Mouse (Mus musculus) neural tube, embryonic 12.5 days (tissue): ENCODE data around the gene Kif16b. TPM values are rescaled to one million over a fixed set of nuclear protein-coding genes. Genes with fewer than 3 reads are reported as not detected.

Experiments
- ATAC-seq: fragments of 200-750 bp; cut with Nextera tagmentation; 2 replicates; pipeline ENCODE4 v1.8.0; 2017; ENCODE audit warnings: low read depth, mild to moderate bottlenecking, moderate TSS enrichment, moderate library complexity; ENCODE audit not compliant: low FRiP score
- H3K27ac ChIP-seq: fragments of 300-500 bp; sonication (generic); 2 replicates; pipeline ENCODE4 v1.5.1; 2016
- H3K27me3 ChIP-seq: fragments of 300-500 bp; sonication (generic); replicated peaks from 2 replicates; pipeline ENCODE4 v1.6.1; 2016; ENCODE audit warnings: mild to moderate bottlenecking
- H3K36me3 ChIP-seq: fragments of 300-500 bp; sonication (generic); 2 replicates; pipeline ENCODE4 v1.6.1; 2016; ENCODE audit warnings: mild to moderate bottlenecking
- H3K4me1 ChIP-seq: fragments of 300-500 bp; sonication (generic); 2 replicates; pipeline ENCODE4 v1.6.1; 2016
- H3K4me2 ChIP-seq: fragments of 300-500 bp; sonication (generic); replicated peaks from 2 replicates; pipeline ENCODE4 v1.6.1; 2016; ENCODE audit warnings: mild to moderate bottlenecking
- H3K4me3 ChIP-seq: fragments of 300-500 bp; sonication (generic); 2 replicates; pipeline ENCODE4 v1.5.1; 2016
- H3K9ac ChIP-seq: fragments of 300-500 bp; sonication (generic); 2 replicates; pipeline ENCODE4 v1.6.1; 2016; ENCODE audit warnings: mild to moderate bottlenecking
- H3K9me3 ChIP-seq: fragments of 300-500 bp; sonication (generic); 2 replicates; pipeline ENCODE4 v1.6.1; 2016; ENCODE audit warnings: mild to moderate bottlenecking
- WGBS: fragments of 180-500 bp; shearing (Covaris S2); methylation state at CpG from one replicate; pipeline ENCODE4 v1.1.7; 2016; 5-methylcytosine and 5-hydroxymethylcytosine counted together
- polyA plus RNA-seq: library from polyadenylated mRNA; unstranded; fragments of >200 nt; fragmentation: Nextera tagmentation; extraction: Ambion mirVana; gene quantifications from 2 replicates; pipeline ENCODE4 v1.2.1, GENCODE M21; 2016

The Kif16b gene
- polyA plus RNA-seq, 1 experiment from 2014 or later, result 6.2 TPM

DNA sequence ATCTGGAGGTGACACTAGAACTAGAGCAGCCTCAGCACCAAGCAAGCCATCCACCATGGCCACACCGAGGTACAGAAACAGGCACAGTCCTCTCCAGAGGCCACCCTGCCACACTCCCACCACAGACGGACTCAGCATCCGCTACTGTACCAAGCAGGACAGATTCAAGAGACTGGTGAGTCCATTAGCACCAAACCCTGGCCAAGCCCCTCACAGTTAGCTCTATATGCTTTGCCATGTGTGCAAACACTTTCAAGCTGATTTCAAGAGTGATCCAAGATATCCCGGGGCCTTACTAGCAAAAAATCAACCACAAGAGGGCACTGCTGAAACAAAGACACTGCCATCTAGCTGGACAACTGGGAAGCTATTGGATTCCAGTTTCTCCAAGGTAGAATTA is 41.9 kb downstream of the Kif16b start:
- Histone ChIP-seq H3K4me1 (no peaks in the 10 kb centered on the region), H3K27ac (no peak overlapping the region), H3K9ac (no peak overlapping the region), H3K4me2 (no peak overlapping the region), H3K4me3 (no peak overlapping the region), H3K9me3 (no peaks in the 10 kb centered on the region), H3K36me3 (no peaks in the 10 kb centered on the region), H3K27me3 (no peaks in the 10 kb centered on the region)
- 0 out of 2 replicates have a peak, but pooled peaks have one; percentile 17 for ATAC-seq
- 67% methylated on average over 4 of the region's 4 CpGs for WGBS

DNA sequence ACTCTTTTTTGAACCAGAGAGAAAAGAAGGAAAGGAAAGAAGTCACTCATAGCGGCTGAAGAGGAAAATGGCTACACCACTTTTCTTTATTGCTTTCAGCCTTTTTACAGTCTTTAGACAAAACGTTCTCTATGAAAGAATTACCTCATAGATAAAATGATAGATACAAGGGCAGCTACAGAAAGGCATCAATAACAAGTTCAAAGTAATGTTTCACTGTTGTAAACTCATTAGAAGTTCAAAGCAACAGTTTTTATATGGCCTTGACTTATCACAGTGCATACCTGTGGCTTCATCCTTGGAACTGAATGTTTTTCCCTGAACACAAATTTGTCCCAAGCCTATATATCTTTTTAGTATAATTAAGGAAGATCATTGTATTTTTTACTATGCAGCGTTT is 62.6 kb downstream of the Kif16b start:
- Histone ChIP-seq H3K36me3 (no peaks in the 10 kb centered on the region), H3K4me2 (no peak overlapping the region), H3K27me3 (no peaks in the 10 kb centered on the region), H3K9me3 (no peaks in the 10 kb centered on the region), H3K4me1 (no peaks in the 10 kb centered on the region), H3K27ac (no peak overlapping the region), H3K9ac (no peak overlapping the region), H3K4me3 (no peak overlapping the region)
- WGBS, result 76% methylated on average over 3 of the region's 3 CpGs
- no peak for ATAC-seq

- Histone ChIP-seq H3K4me3 (no peak overlapping the region), H3K36me3 (no peaks in the 10 kb centered on the region), H3K9ac (no peak overlapping the region), H3K27ac (no peak overlapping the region), H3K4me2 (no peak overlapping the region), H3K9me3 (no peaks in the 10 kb centered on the region), H3K4me1 (0 out of 2 replicates have a peak, but pooled peaks cover under 1% of the 10 kb centered on the region), H3K27me3 (no peaks in the 10 kb centered on the region)
- ATAC-seq, result no peak
- WGBS, result 67% methylated on average over 1 of the region's 1 CpGs
Measured at GRCm38 (mm10) chr2:142838118-142838517, 63.2 kb downstream of the Kif16b start.

DNA sequence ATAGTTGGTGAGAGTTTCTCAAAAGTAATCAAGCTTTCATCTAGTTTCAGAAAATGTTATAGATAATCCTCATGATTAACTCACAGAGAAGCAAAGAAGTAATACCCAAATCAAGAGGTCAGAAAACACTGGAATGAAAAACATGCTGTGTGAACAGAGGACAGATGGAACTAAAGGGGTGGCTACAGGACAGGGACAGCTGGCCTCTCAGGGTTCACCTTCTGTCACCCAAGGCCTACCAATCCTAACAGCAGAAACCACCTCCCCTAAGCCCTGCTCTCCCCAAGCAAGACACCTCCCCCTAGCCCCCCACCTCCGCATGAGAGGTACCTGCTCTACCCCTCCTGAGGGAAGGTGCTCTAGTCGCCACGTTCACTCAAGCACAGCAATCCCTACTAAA is 66.6 kb downstream of the Kif16b start:
- no peak for ATAC-seq
- no peaks in the 10 kb centered on the region for H3K9me3 ChIP-seq
- no peaks in the 10 kb centered on the region for H3K27me3 ChIP-seq
- no peaks in the 10 kb centered on the region for H3K36me3 ChIP-seq
- H3K27ac ChIP-seq, result no peak overlapping the region
- H3K9ac ChIP-seq, result no peak overlapping the region
- WGBS, result 77% methylated on average over 3 of the region's 3 CpGs
- no peak overlapping the region for H3K4me3 ChIP-seq
- peaks cover 7% of the 10 kb centered on the region; the same call in 1 of the 2 replicates for H3K4me1 ChIP-seq
- H3K4me2 ChIP-seq, result no peak overlapping the region

DNA sequence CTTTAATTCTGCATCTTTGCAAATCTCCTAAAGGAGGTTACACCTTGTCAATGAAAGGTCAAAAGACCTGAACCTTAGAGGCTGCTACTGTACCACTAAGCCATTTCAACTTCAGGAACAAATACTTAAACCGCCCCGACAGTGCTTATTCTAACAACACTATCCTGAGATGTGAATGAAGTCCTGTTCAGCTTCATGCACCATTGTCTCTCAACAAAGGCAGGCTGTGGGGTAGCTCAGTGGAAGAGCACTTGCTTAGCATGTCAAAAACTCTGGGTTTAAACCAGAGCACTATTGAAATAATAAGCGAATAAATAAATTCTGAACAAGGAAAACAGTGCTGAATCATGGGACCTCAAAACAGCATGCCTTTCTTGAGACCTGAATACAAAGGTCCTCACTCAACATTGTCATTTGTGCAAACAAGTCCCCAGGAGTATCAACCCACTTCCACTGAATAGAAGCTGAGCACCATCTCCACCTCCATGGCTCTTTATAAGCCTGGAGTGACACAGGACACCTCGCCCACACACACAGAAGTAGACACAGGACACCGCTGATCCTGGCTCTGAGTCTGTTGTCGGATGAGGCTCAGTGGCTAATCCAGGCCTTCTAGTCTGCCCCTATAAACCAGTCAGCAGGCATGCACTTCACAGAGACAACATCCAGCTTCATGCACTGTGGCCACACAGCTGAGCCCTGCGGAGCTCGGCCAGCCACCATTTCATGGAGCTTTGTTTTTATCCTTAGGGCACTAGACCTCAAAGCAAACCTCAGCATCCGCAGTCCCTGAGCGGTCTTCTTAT is 68.5 kb downstream of the Kif16b start:
- Histone ChIP-seq H3K36me3 (no peaks in the 10 kb centered on the region), H3K4me1 (peaks cover 7% of the 10 kb centered on the region; the same call in 1 of the 2 replicates), H3K27me3 (no peaks in the 10 kb centered on the region), H3K4me3 (no peak overlapping the region), H3K27ac (no peak overlapping the region), H3K9me3 (no peaks in the 10 kb centered on the region), H3K9ac (no peak overlapping the region), H3K4me2 (no peak overlapping the region)
- WGBS, result 55% methylated on average over 10 of the region's 10 CpGs
- no peak for ATAC-seq

GRCm38 (mm10) chr2:142813033-142813432 is 88.3 kb downstream of the Kif16b start:
- Histone ChIP-seq H3K9ac (no peak overlapping the region), H3K36me3 (no peaks in the 10 kb centered on the region), H3K4me1 (no peaks in the 10 kb centered on the region; the same call in 1 of the 2 replicates), H3K4me2 (no peak overlapping the region), H3K9me3 (no peaks in the 10 kb centered on the region), H3K4me3 (no peak overlapping the region), H3K27me3 (no peaks in the 10 kb centered on the region), H3K27ac (no peak overlapping the region)
- peak; percentile 70 for ATAC-seq
- WGBS, result 40% methylated on average over 2 of the region's 2 CpGs

- WGBS, result 97% methylated on average over 1 of the region's 1 CpGs
- Histone ChIP-seq H3K4me1 (no peaks in the 10 kb centered on the region), H3K4me2 (no peak overlapping the region), H3K27me3 (no peaks in the 10 kb centered on the region), H3K36me3 (no peaks in the 10 kb centered on the region), H3K9ac (no peak overlapping the region), H3K4me3 (no peak overlapping the region), H3K9me3 (no peaks in the 10 kb centered on the region), H3K27ac (no peak overlapping the region)
- no peak for ATAC-seq
Measured at GRCm38 (mm10) chr2:142803760-142804448, 97.4 kb downstream of the Kif16b start.

- Histone ChIP-seq H3K4me3 (no peak overlapping the region), H3K27me3 (no peaks in the 10 kb centered on the region), H3K4me2 (no peak overlapping the region), H3K9ac (no peak overlapping the region), H3K4me1 (no peaks in the 10 kb centered on the region), H3K36me3 (no peaks in the 10 kb centered on the region), H3K27ac (no peak overlapping the region), H3K9me3 (no peaks in the 10 kb centered on the region)
- no peak for ATAC-seq
- 72% methylated on average over 6 of the region's 6 CpGs for WGBS
Measured at GRCm38 (mm10) chr2:142797310-142797709, 104.0 kb downstream of the Kif16b start.

GRCm38 (mm10) chr2:142775358-142775757 is 126.0 kb downstream of the Kif16b start:
- WGBS, result 84% methylated on average over 1 of the region's 1 CpGs

DNA sequence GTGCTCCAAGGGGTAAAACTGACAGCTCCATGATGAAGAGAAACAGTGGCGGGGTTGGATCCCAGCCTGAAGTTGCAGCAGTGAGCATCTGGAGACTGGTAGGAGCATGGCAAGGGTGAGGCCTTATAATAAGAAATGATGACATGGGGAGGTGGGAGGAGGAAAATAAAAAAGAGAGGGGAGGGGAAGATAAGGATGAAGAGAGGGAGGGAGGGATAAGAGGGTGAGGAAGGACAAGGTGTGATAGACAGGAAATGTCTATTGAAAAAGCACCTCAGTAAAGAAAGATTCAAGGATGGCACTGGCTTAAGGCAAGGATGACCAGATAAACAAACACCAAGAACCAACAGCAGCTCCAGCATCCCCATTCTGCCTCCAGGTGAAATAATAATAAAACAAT is 126.6 kb downstream of the Kif16b start:
- ATAC-seq, result no peak
- Histone ChIP-seq H3K36me3 (no peaks in the 10 kb centered on the region), H3K9me3 (no peaks in the 10 kb centered on the region), H3K4me2 (no peak overlapping the region), H3K27ac (no peak overlapping the region), H3K4me3 (no peak overlapping the region), H3K27me3 (no peaks in the 10 kb centered on the region), H3K9ac (no peak overlapping the region), H3K4me1 (no peaks in the 10 kb centered on the region)
- 77% methylated on average over 1 of the region's 1 CpGs for WGBS

More at GRCm38 (mm10) chr2:142775358-142775757, 126.0 kb downstream of the Kif16b start:
- H3K9me3 ChIP-seq, result no peaks in the 10 kb centered on the region
- no peak for ATAC-seq
- no peak overlapping the region for H3K9ac ChIP-seq
- H3K36me3 ChIP-seq, result no peaks in the 10 kb centered on the region
- H3K4me2 ChIP-seq, result no peak overlapping the region
- no peak overlapping the region for H3K4me3 ChIP-seq
- H3K4me1 ChIP-seq, result no peaks in the 10 kb centered on the region
- no peak overlapping the region for H3K27ac ChIP-seq
- no peaks in the 10 kb centered on the region for H3K27me3 ChIP-seq

GRCm38 (mm10) chr2:142769647-142770121 is 131.6 kb downstream of the Kif16b start:
- H3K4me2 ChIP-seq, result no peak overlapping the region
- no peak overlapping the region for H3K4me3 ChIP-seq
- WGBS, result 59% methylated on average over 11 of the region's 11 CpGs
- peak; percentile 29; the same call in 1 of the 2 replicates for ATAC-seq
- H3K36me3 ChIP-seq, result no peaks in the 10 kb centered on the region
- H3K9me3 ChIP-seq, result no peaks in the 10 kb centered on the region
- no peaks in the 10 kb centered on the region for H3K27me3 ChIP-seq
- no peak overlapping the region for H3K9ac ChIP-seq
- H3K27ac ChIP-seq, result no peak overlapping the region
- H3K4me1 ChIP-seq, result peaks cover 3% of the 10 kb centered on the region; the same call in 1 of the 2 replicates

DNA sequence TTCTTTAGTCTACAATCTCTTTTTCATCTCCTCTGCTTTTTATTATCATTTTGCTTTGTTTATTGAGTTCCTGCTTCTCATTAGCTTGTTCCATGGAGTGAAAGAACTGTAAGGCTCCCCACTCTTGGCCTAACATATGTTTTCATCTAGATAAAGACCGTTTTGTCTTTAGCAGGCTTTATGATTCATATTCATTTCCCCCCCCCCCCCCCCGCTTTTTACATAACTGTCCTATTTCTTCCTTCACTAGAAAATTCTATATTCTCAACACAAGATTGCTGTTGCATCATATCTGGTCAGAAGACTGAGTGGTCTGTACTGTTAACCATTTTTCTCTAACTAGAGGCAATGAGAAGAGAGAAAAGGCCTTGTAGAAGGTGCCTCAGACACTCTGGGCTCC is 137.1 kb downstream of the Kif16b start:
- Histone ChIP-seq H3K4me3 (no peak overlapping the region), H3K27ac (no peak overlapping the region), H3K4me1 (no peaks in the 10 kb centered on the region), H3K4me2 (no peak overlapping the region), H3K9ac (no peak overlapping the region), H3K27me3 (no peaks in the 10 kb centered on the region), H3K9me3 (no peaks in the 10 kb centered on the region), H3K36me3 (no peaks in the 10 kb centered on the region)
- WGBS, result 88% methylated on average over 1 of the region's 2 CpGs
- ATAC-seq, result no peak
